Mouse (Mus musculus) heart, embryonic 14.5 days (tissue): ENCODE measurements around the gene Epha4. TPM values are rescaled to one million over a fixed set of nuclear protein-coding genes. Genes with fewer than 3 reads are reported as not detected.

Experiments used
- ATAC-seq: fragments of 200-750 bp; cut with Nextera tagmentation; 2 replicates; pipeline ENCODE4 v1.8.0; 2017; ENCODE audit warnings: low read depth, moderate TSS enrichment; ENCODE audit not compliant: insufficient number of reproducible peaks, insufficient read depth, low FRiP score
- H3K27ac ChIP-seq, 2 experiments: fragments of 200-500 bp in 1 of 2; fragments of 300-500 bp in 1 of 2; sonication (generic) in 1 of 2; replicated peaks in 1 of 2; 2 replicates each; pipeline ENCODE4 v1.5.1; 2012 to 2014; ENCODE audit warnings: low read depth in 2 of 2, low read length in 2 of 2, control low read depth in 1 of 2, mild to moderate bottlenecking in 1 of 2, mixed read lengths in 1 of 2; ENCODE audit not compliant: control insufficient read depth in 1 of 2, insufficient read depth in 1 of 2
- H3K27me3 ChIP-seq: fragments of 300-500 bp; sonication (generic); 2 replicates; pipeline ENCODE4 v1.6.1; 2014; ENCODE audit warnings: mild to moderate bottlenecking, low read length, control low read depth; ENCODE audit not compliant: control insufficient read depth, insufficient read depth
- H3K36me3 ChIP-seq: fragments of 300-500 bp; sonication (generic); 2 replicates; pipeline ENCODE4 v1.6.1; 2014; ENCODE audit warnings: mild to moderate bottlenecking, control low read depth, low read length, mixed read lengths; ENCODE audit not compliant: control insufficient read depth, insufficient read depth
- H3K4me1 ChIP-seq, 2 experiments: fragments of 200-500 bp in 1 of 2; fragments of 300-500 bp in 1 of 2; sonication (generic) in 1 of 2; 2 replicates each; pipeline ENCODE4 v1.6.1; 2012 to 2014; ENCODE audit warnings: low read length in 2 of 2, control low read depth in 1 of 2, mixed read lengths in 1 of 2; ENCODE audit not compliant: control insufficient read depth in 2 of 2, insufficient read depth in 2 of 2
- H3K4me2 ChIP-seq: fragments of 300-500 bp; sonication (generic); 2 replicates; pipeline ENCODE4 v1.6.1; 2014; ENCODE audit warnings: mild to moderate bottlenecking, low read length
- H3K4me3 ChIP-seq, 2 experiments: fragments of 200-500 bp in 1 of 2; fragments of 300-500 bp in 1 of 2; sonication (generic) in 1 of 2; 2 replicates each; pipeline ENCODE4 v1.5.1; 2012 to 2014; ENCODE audit warnings: low read length in 2 of 2, mild to moderate bottlenecking in 2 of 2, control low read depth in 1 of 2, low read depth in 1 of 2, moderate library complexity in 1 of 2; ENCODE audit not compliant: control insufficient read depth in 1 of 2, insufficient read depth in 1 of 2
- H3K9ac ChIP-seq: fragments of 300-500 bp; sonication (generic); 2 replicates; pipeline ENCODE4 v1.6.1; 2014; ENCODE audit warnings: mild to moderate bottlenecking, low read length
- H3K9me3 ChIP-seq: fragments of 300-500 bp; sonication (generic); 2 replicates; pipeline ENCODE4 v1.6.1; 2016; ENCODE audit warnings: low read length, control low read depth; ENCODE audit not compliant: control insufficient read depth
- WGBS: fragments of 180-500 bp; shearing (Covaris S2); extraction: QIAGEN DNeasy Blood & Tissue Kit; methylation state at CpG from one replicate; pipeline ENCODE4 v1.1.7; 2014; 5-methylcytosine and 5-hydroxymethylcytosine counted together
- polyA plus RNA-seq: library from polyadenylated mRNA; unstranded; fragments of >200 nt; fragmentation: Nextera tagmentation; extraction: Ambion mirVana; gene quantifications from 2 replicates; pipeline ENCODE4 v1.2.1, GENCODE M21; 2014

Gene Epha4
- polyA plus RNA-seq, 1 experiment from 2014 or later, result 14.1 TPM

- Histone ChIP-seq H3K4me1 (peaks cover 5 to 6% of the 10 kb centered on the region in 2 experiments; a peak in 2 of 4 replicates), H3K27me3 (no peaks in the 10 kb centered on the region), H3K27ac (no peak overlapping the region), H3K4me3 (no peak overlapping the region), H3K4me2 (no peak overlapping the region), H3K36me3 (no peaks in the 10 kb centered on the region), H3K9ac (no peak overlapping the region), H3K9me3 (no peaks in the 10 kb centered on the region)
- no peak for ATAC-seq
- 42% methylated on average over 4 of the region's 4 CpGs for WGBS
Measured at GRCm38 (mm10) chr1:77438639-77439038, 76.2 kb downstream of the Epha4 start.

DNA sequence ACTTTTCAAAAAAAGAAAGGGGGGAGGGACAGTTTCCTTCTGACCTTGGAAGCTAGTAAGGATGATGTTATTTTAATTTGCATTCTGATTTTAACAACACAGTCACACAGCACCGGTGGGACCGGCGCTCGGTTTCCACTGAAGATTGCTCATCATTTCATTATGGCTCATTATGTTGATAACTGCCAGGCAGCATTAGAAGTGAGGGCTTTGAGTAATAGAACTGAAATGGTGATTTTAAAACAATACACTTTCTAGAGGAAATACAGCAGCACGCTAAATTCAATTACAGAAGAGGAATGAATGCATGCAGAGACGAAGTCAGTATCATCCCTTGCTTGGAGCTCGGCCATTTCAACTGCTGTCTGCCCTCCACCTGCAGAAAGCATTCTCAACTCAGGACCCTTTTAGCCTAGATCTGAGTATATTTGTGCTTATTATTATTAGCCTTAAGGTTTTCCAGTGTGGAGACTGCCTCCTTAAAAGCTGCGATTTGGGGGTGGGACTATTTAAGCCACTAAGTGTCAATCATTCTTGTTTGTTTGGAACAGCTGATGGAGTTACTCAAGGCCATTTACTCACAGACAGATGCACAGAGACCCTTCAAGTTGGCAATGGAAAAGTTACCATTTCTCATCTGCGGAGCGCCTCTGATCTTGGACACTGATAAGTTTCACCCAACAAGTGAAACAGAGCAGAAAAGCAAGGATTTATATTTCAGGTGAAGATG lies 76.8 kb downstream of the Epha4 start:
- H3K4me2 ChIP-seq, result no peak overlapping the region
- ATAC-seq, result no peak
- H3K9ac ChIP-seq, result no peak overlapping the region
- WGBS, result 81% methylated on average over 10 of the region's 10 CpGs
- no peaks in the 10 kb centered on the region for H3K27me3 ChIP-seq
- no peak overlapping the region for H3K27ac ChIP-seq
- peaks cover 5 to 6% of the 10 kb centered on the region in 2 experiments; a peak in 2 of 4 replicates for H3K4me1 ChIP-seq
- no peaks in the 10 kb centered on the region for H3K9me3 ChIP-seq
- no peaks in the 10 kb centered on the region for H3K36me3 ChIP-seq
- H3K4me3 ChIP-seq, result no peak overlapping the region

DNA sequence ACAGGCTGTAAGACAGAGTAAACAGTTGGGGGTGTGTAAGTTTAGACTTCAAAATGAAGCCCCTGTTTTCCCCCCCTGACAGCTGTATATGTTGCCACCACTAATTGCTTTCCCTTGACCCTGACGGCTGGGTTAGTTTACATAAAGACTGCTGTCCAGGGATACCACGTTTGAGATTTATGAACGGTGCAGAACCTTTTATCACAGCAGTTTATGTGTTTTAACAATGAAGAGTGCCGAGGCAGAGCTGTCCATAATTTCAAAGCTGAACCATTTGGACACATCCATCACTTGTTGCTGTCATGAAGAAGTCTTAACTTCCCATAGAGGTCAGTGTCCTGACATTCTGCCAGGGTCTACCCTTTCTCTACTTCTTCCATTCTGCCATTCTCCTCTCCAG lies 79.8 kb downstream of the Epha4 start:
- Histone ChIP-seq H3K9me3 (no peaks in the 10 kb centered on the region), H3K4me2 (no peak overlapping the region), H3K36me3 (no peaks in the 10 kb centered on the region), H3K4me3 (no peak overlapping the region), H3K27ac (no peak overlapping the region), H3K4me1 (no peaks in the 10 kb centered on the region; a peak in 1 of 4 replicates), H3K9ac (no peak overlapping the region), H3K27me3 (no peaks in the 10 kb centered on the region)
- no peak for ATAC-seq
- WGBS, result 28% methylated on average over 4 of the region's 4 CpGs

- H3K9me3 ChIP-seq, result no peaks in the 10 kb centered on the region
- H3K9ac ChIP-seq, result no peak overlapping the region
- H3K36me3 ChIP-seq, result no peaks in the 10 kb centered on the region
- no peaks in the 10 kb centered on the region for H3K27me3 ChIP-seq
- H3K4me1 ChIP-seq, result no peaks in the 10 kb centered on the region; a peak in 1 of 4 replicates
- ATAC-seq, result no peak
- no peak overlapping the region for H3K4me2 ChIP-seq
- WGBS, result 89% methylated on average over 3 of the region's 3 CpGs
- no peak overlapping the region for H3K27ac ChIP-seq
- H3K4me3 ChIP-seq, result no peak overlapping the region
Measured at GRCm38 (mm10) chr1:77433148-77433547, 81.7 kb downstream of the Epha4 start.

DNA sequence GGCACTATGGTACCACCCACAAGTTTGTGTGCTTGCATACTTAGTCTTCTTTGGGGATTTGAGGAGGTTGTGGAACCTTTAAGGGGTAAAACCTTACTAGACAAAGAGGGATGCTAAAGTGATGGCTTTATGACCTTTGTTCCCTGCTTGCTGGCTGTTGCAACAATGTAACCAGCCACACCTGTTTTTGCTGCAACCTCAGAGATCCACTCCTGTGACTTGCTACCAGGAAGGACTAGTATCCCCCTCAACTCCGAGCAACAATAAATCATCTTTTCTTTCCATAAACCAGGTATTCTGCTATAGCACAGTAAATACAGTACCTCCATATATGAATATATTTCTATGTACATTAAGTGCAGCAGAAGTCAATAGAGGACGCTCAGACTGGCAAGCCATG lies 82.4 kb downstream of the Epha4 start:
- peaks cover 0 to 2% of the 10 kb centered on the region in 2 experiments; a peak in 2 of 4 replicates for H3K4me1 ChIP-seq
- no peaks in the 10 kb centered on the region for H3K9me3 ChIP-seq
- no peaks in the 10 kb centered on the region for H3K36me3 ChIP-seq
- H3K9ac ChIP-seq, result no peak overlapping the region
- 89% methylated on average over 2 of the region's 2 CpGs for WGBS
- ATAC-seq, result no peak
- H3K4me3 ChIP-seq, result no peak overlapping the region
- H3K4me2 ChIP-seq, result no peak overlapping the region
- no peaks in the 10 kb centered on the region for H3K27me3 ChIP-seq
- no peak overlapping the region for H3K27ac ChIP-seq

GRCm38 (mm10) chr1:77429174-77429573 lies 85.7 kb downstream of the Epha4 start:
- no peaks in the 10 kb centered on the region for H3K9me3 ChIP-seq
- no peak overlapping the region for H3K9ac ChIP-seq
- no peak for ATAC-seq
- no peak overlapping the region for H3K4me2 ChIP-seq
- no peaks in the 10 kb centered on the region for H3K36me3 ChIP-seq
- H3K4me3 ChIP-seq, result no peak overlapping the region
- no peaks in the 10 kb centered on the region for H3K27me3 ChIP-seq
- H3K4me1 ChIP-seq, result peaks cover 0 to 10% of the 10 kb centered on the region in 2 experiments; a peak in 1 of 4 replicates
- H3K27ac ChIP-seq, result no peak overlapping the region
- WGBS, result 79% methylated on average over 6 of the region's 6 CpGs

- Histone ChIP-seq H3K4me3 (no peak overlapping the region), H3K27me3 (no peaks in the 10 kb centered on the region), H3K4me2 (no peak overlapping the region), H3K9ac (no peak overlapping the region), H3K4me1 (peaks cover 0 to 10% of the 10 kb centered on the region in 2 experiments; a peak in 1 of 4 replicates), H3K36me3 (no peaks in the 10 kb centered on the region), H3K27ac (0 out of 4 replicates have a peak overlapping the region, but pooled peaks of 1 of the 2 experiments have one; percentile 4), H3K9me3 (no peaks in the 10 kb centered on the region)
- no peak for ATAC-seq
- WGBS, result 35% methylated on average over 6 of the region's 6 CpGs
Measured at GRCm38 (mm10) chr1:77426956-77427355, 87.9 kb downstream of the Epha4 start.

DNA sequence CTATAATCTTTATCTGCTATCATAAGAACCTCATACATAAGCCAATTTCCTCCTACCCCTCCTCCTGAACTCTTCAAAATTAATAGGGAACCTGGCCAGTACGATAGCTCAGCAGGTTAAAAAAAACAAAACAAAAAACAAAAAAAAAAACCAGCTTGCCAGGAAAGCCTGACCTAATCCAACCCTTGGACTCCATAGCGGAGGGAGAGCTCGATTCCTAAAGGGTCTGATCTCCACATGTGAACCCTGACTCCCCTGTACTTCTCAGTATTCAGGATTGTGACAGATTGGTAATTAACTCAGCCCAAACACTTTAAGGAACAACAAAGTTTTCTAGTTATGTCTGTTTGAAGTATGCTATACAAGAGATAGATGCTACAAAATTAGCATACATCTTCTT lies 89.7 kb downstream of the Epha4 start:
- no peak overlapping the region for H3K9ac ChIP-seq
- peaks cover 0 to 10% of the 10 kb centered on the region in 2 experiments; a peak in 3 of 4 replicates for H3K4me1 ChIP-seq
- no peak overlapping the region for H3K4me2 ChIP-seq
- 86% methylated on average over 3 of the region's 3 CpGs for WGBS
- H3K36me3 ChIP-seq, result no peaks in the 10 kb centered on the region
- no peaks in the 10 kb centered on the region for H3K9me3 ChIP-seq
- no peak for ATAC-seq
- H3K4me3 ChIP-seq, result no peak overlapping the region
- H3K27ac ChIP-seq, result no peak overlapping the region
- H3K27me3 ChIP-seq, result no peaks in the 10 kb centered on the region
